Mouse (Mus musculus): ENCODE measurements around the gene Mtor.

GRCm38 (mm10) chr4:148473496-148473895 is 25.1 kb downstream of the Mtor start:
- TF ChIP-seq CTCF (IDR thresholded peaks at IDR 0.05; ENCODE audit: control insufficient read depth, insufficient read depth, insufficient replicate concordance, low read depth, low read length) (no peak), POLR2A (IDR thresholded peaks at IDR 0.05; ENCODE audit: control insufficient read depth, low read depth, low read length) (no peak)
